Mouse (Mus musculus) spleen, postnatal 0 days (tissue): Measurements from ENCODE around the gene Rabep2. TPM values are rescaled to one million over a fixed set of nuclear protein-coding genes. Genes with fewer than 3 reads are reported as not detected.

ENCODE experiments used
- polyA plus RNA-seq: library from polyadenylated mRNA; unstranded; fragments of >200 nt; fragmentation: Nextera tagmentation; extraction: Ambion mirVana; gene quantifications from 2 replicates; pipeline ENCODE4 v1.2.1, GENCODE M21; 2015

Rabep2 gene
- polyA plus RNA-seq, result 9.6 and 14.7 TPM in 2 replicates

DNA sequence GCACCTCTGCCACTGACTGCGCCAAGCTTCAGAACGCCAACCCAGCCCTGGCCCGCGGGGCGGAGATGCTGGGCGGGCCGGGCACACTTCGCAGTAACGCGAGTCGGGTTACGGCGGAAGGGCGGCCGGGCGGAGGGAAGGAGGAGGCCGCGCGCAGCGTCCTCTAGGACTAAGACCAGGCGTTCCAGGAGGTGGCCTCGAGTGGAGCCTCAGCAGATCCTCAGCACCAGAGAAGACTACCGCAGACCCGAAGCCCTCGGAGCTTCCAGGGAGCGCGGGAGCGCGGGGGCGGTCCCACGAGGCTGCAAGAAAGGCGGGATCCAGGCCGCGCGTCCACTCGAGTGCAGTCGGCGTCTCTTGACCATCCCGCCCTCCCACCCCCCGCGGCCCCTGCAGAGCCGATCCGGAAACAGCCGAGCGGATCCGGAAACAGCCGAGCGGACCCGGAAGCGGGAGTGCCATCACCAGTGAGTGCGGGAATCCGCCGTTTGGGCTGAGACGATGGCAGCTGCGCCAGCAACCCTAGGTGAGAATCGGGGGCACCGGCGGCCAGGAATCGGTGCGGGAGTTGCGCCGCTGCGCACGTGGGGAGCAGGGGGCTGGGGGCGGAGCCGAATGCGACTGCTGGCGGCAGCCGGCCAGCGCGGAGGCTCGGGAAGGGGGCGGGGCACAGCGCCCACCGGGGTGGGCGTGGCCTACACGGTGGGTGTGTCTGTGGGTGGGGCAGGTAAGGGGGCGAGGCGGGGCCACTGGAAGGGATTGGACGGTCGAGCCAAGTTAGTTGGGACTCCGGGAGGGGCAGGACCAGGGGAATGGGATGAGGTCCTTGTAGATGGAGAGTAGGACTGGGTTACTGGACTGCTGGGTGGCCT lies at the start of gene Rabep2:
Gene Rabep2 (plus strand): TSS at position 129 of the 872 bp plus-strand sequence.

GRCm38 (mm10) chr7:126396298-126397119 lies 32.0 kb upstream of the Rabep2 start, which contains the start of gene Nfatc2ip:
Gene Nfatc2ip, minus strand, starts transcription at chr7:126396737.

DNA sequence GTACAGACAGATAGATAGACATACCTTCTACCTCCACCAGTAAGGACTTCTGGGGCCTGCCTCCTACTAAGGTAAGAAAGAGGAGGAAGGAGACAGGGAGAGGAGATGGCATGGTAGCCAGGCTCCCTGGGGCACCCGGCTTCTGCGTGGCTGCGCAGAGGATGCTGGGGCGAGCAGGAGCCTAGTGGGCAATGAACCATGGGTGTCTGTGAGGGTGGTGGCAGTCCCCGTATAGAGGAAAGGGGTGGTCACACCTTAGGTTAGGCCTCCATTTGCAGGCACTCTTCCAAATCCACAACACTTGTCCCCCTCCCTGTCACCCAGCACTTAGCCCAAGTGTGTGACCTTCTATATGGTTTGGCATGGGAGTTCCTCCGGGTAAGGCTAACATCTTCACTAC lies 13.8 kb upstream of the Rabep2 start, which contains the start of gene Cd19:
Gene Cd19 (minus strand): TSS at position 165 of the 400 bp plus-strand sequence.

DNA sequence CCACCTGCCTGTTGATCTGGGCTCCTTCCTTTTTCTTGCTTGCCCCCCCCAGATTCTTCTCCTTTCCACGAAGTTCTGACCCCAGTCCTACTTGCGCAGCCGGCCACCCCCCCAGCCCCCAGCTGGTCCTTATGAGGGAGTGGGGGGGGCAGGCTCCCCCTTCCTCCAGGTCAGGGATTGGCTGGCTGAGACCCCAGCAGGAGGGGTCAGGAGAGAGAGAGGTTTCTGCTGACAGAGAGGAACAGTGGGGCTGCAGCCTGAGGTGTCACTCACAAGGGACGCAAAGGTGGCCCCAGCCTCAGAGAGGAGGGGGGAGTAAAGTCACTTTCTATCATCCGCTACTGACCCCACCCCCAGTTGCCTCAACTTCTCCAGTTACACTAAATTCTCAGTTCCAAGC lies 34.4 kb downstream of the Rabep2 start, which contains the start of gene Atp2a1:
Gene Atp2a1 (minus strand): TSS at position 105 of the 400 bp plus-strand sequence.

GRCm38 (mm10) chr7:126474993-126475581 lies 46.5 kb downstream of the Rabep2 start, which contains the start of gene Sh2b1:
Gene Sh2b1, minus strand, starts transcription at chr7:126475424.

DNA sequence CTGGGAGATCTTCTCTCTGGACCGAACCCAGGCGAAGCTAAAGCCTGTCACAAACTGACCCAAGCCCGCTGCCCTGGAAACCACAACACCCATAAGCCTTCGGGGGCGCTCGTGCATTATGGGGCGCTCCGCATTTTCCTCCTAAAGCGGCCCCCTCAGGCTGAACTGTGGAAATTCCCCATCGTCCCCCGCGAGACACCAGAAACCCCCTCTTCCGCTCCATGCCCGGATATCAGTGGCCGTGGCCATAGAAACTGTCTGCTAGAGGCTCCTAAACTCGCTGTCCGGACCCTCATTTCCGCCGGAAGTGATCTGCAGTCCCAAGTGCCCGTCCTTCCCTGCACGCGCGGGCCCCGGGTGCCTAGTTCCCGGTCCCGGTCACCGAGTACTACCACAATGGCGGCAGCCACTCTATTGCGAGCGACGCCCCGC lies 58.5 kb downstream of the Rabep2 start, which contains the start of gene Tufm:
Gene Tufm (plus strand): TSS at position 310 of the 432 bp plus-strand sequence.

Other genes starting within 250 kb of the Rabep2 start
- gene Xpo6, start 228.3 kb upstream of the Rabep2 start, polyA plus RNA-seq, result 31.7 and 34.9 TPM in 2 replicates
- 3.2 and 3.4 TPM in 2 replicates for gene Sbk1, start 156.1 kb upstream of the Rabep2 start, polyA plus RNA-seq
- gene Lat, start 59.2 kb upstream of the Rabep2 start, polyA plus RNA-seq, result 9.4 and 11.6 TPM in 2 replicates
- 16.6 and 23.1 TPM in 2 replicates for gene Spns1, start 51.3 kb upstream of the Rabep2 start, polyA plus RNA-seq
- 4.6 and 5.0 TPM in 2 replicates for gene Nfatc2ip, start 32.0 kb upstream of the Rabep2 start, polyA plus RNA-seq
- gene Cd19, start 13.9 kb upstream of the Rabep2 start, polyA plus RNA-seq, result 13.1 and 17.5 TPM in 2 replicates
- 0.54 and 0.86 TPM in 2 replicates for gene Atp2a1, start 34.3 kb downstream of the Rabep2 start, polyA plus RNA-seq
- 14.4 and 17.8 TPM in 2 replicates for gene Sh2b1, start 46.7 kb downstream of the Rabep2 start, polyA plus RNA-seq
- 56.1 and 56.4 TPM in 2 replicates for gene Tufm, start 58.6 kb downstream of the Rabep2 start, polyA plus RNA-seq
- gene Atxn2l, start 74.7 kb downstream of the Rabep2 start, polyA plus RNA-seq, result 25.9 and 26.0 TPM in 2 replicates
- 127 and 128 TPM in 2 replicates for gene Eif3c, start 137.7 kb downstream of the Rabep2 start, polyA plus RNA-seq
- gene Apobr, start 156.2 kb downstream of the Rabep2 start, polyA plus RNA-seq, result 8.2 and 8.4 TPM in 2 replicates
- 23.1 and 32.8 TPM in 2 replicates for gene Cln3, start 157.1 kb downstream of the Rabep2 start, polyA plus RNA-seq
- 0.52 and 0.55 TPM in 2 replicates for gene Il27, start 166.2 kb downstream of the Rabep2 start, polyA plus RNA-seq
- 14.0 and 15.6 TPM in 2 replicates for gene Nupr1, start 202.1 kb downstream of the Rabep2 start, polyA plus RNA-seq
- gene Sgf29, start 220.6 kb downstream of the Rabep2 start, polyA plus RNA-seq, result 32.5 and 37.4 TPM in 2 replicates
- 10.9 and 15.1 TPM in 2 replicates for gene Sult1a1, start 247.7 kb downstream of the Rabep2 start, polyA plus RNA-seq